Mouse (Mus musculus) ES-Bruce4 (cell line): ENCODE results near the gene Adcy6.
A peak's percentile ranks its signal among the peaks of the same experiment; 100 is the strongest.

Experiments used
- CTCF ChIP-seq: IDR thresholded peaks from one replicate; pipeline ENCODE4 v1.8.1; 2011; ENCODE audit warnings: low read depth, low read length
- POLR2A ChIP-seq: IDR thresholded peaks from one replicate; pipeline ENCODE4 v1.8.1; 2011; ENCODE audit warnings: low read length; ENCODE audit not compliant: insufficient read depth

DNA sequence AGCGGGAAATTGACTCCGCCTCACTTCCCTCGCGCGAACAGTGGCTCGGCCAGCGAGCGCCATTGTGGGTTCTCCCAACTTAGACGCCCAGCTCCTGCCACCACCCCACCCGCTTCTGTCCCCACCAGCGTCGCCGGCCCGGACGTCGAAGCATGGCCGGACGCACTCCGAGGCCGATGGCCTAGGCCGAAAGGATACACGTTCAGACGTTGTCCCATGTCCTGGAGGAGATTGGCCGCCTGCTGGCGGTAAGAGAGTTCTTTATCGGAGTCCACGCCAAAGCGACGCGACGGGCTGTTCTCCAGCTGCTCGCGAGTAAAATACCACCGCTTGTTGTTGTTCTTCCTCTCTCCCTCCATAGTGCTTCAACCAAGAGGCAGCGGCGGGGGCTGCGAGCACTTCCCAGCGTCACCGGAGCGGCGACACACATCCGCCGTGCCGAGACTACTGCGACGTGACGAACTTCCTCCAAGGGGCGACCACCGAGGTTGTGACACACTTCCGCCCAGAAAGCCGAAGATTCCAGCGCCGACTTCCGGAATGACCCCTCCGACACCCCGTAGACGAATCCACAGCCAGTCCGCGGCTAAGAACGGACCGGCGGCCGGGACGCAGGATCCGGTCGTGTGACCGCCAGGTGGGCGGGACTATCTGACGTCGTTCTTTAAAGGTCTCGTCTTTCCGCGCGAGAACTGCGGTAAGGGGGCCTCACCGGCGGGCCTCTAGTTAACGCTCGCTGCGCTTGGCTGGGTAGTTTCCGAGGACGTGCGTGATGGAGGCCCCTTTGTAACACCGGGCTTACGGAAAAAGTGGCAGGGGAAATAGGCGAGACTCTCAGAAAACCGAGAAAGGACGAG, 42.4 kb downstream of the Adcy6 start:
- TF ChIP-seq POLR2A (peak; percentile 93), CTCF (no peak)
